Mouse (Mus musculus): ENCODE results near the gene Cpm.
"Not testable (repeated sequence)": the region's sequence is repeated elsewhere in the genome, so short reads cannot be mapped to it uniquely, and the experiment has no call there.

Gene Cpm

DNA sequence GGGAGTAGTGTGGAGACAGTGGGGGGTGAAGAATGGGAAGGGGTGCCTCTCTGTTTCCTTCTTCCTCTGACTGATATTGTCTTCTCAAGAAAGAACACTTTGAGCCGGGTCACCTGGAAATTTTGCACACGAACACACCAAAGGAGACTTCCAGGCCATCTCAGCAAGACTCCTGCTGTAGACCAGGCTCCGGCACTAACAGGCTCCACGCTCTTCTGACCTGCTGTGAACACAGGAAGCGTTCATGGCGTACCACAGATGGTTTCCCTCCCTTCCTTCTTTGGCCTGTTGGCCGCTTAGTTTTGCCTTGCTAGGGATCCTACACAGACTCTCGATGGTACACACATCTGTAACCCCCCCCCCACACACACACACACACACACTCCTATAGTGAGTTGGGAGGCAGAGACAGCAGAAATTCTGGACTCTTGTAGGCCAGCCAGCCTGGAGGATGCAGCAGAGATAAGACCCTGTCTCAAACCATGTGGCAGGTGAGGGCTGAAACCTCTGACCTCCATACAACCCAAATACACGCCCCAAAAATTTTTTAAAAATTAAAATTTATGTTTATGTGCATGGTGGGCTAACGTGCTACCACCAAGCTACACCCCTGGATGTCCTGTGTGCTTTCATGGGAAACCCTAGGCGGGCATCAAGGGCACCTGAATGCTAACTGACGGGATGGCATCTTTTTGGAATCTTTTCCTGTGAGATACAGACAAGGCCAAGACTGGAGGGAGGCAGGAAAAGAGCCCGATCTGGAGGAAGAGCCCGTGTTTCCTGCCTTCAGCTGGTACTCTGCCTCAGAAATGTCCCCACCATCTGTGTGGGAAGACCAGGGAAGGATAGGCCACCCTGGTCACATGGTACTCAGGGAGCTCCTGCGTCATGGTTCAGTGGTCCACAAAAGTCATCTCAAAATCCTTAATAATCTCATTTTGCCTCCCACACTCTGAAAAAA lies 23.7 kb upstream of the Cpm start:
- DNase-seq (ENCODE audit: extremely low spot score, low read depth, low spot score), result no peak

DNA sequence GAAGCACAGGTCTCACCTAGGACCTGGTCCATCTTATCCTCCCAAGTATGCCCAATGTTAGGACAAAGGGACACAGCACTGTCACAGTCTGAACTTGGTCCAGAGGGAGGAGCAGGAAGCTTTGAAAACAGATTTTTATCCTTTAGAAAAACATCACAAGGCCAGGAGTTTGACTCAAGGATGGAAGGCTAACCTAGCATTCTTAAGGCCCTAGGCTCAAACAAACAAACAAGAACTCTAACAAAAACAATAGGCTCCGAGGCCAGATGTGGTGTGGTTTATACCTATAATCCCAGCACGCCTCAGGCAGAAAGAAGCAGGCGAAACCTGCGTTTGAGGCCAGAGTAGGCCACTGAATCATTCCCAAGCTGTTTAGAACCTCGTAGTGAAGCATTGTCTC lies 22.9 kb upstream of the Cpm start:
- no peak for DNase-seq (ENCODE audit: extremely low spot score, low read depth, low spot score)

DNA sequence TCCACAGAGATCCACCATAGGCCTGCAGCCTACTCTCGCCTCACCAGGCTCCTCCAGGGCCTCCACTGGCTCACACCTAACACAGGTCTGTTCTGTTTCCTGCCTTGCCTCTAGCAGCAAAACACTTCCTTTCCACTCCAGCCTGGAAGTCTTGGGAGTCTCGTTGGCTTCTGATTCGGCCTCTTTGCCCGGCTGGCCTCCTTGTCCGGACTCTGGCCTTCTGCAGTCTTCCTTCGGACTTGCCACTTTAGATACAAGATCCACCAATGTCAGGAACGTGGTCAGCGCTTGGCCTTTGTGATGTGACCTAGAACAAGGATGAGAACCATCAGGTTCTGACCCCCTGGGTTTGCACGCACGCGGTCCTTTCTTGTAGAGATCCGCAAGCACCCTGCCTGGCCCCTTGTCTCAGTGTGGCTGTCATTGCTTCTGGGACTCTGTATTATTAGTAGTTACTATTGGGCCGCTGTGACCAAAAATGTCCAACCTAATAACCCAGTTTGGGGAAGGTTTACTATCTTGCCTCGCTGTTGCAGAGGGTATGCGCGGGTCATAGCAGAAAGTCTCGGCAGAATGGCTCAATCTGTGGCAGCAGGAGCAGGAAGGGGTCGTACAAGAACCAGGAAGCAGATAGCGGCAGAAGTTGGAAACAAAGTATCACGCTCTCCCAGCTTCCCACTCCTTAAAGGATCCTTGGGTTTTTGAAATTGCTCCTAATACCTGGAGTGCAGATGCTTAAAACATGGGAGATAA lies 22.1 kb upstream of the Cpm start:
- no peak for DNase-seq (ENCODE audit: extremely low spot score, low read depth, low spot score)

DNA sequence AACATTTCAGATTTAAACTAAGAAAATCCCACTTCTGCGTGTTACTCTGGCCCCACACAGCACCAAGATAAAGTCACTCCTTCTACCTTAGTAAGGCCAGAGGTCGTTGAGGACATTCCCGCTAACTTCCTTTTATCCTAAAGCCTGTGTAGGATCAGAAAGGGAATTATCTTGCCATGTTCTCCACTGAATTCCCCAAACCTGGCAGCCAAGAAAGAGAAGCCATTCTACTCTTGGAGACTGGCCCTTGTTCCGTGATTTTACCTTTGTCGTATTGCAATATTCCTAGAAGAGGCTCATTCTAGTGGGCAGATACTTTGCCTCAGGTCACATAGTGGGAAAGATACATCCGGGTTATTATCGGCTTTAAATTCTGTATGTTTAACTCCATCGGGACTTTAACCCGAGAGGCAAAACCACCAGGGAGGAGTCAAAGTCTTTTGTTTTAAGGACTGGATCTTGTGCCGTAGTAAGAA lies 21.5 kb upstream of the Cpm start:
- DNase-seq (ENCODE audit: extremely low spot score, low read depth, low spot score), result no peak

DNA sequence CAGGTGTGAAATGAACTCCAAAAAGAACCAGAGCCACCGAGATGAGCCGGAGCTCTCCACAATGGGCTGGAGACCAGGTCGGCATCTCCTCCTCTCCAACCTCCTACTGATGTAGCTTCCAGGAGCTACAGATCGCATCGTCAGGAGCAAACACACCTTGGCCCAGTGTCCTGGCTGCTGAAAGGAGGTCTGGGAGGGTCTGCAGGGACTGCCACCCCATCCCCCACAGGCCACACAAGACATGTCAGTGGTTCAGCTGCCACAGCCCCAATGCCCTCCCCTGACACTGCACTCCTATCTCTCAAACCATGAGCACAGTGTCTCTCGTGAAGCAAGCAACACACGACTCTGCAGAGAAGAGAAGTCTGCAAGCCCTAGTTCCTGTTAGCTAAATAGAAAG lies 20.8 kb upstream of the Cpm start:
- no peak for DNase-seq (ENCODE audit: extremely low spot score, low read depth, low spot score)

DNA sequence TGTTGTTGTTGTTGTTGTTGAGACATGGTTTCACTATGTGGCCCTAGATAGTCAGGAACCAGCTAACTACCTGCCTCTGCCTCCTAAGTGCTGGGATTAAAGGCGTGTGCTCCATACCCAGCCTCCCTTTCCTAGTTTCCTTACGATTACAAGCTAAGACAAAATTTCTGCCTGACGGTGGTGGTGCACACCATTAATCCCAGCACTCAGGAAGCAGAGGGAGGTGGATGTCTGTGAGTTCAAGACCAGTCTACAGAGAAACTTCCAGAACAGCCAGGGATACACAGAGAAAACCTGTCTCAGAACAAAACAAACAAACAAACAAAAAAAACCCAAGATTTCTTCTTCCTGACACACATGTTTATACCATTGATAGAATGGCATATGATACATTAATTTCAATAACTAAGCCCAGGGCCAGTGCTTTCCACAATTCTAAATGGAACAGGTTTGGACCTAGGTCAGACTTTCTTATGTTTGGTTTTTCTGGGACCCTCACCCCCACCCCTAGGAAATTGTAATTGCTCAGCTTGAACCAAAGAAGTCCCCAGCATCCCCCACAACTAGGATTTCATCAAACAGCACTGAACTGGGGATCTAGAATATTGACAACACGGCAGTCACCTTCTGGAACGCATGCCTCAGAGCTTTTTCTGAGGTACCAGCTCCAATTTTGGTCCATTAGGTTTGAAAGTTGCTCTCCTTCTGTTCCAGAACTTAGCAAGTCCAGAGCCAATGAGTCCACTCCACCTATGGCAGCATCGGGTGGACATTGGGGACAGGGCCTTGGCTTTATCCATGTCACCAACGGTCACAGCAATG lies 20.1 kb upstream of the Cpm start:
- DNase-seq (ENCODE audit: extremely low spot score, low read depth, low spot score), result no peak

DNA sequence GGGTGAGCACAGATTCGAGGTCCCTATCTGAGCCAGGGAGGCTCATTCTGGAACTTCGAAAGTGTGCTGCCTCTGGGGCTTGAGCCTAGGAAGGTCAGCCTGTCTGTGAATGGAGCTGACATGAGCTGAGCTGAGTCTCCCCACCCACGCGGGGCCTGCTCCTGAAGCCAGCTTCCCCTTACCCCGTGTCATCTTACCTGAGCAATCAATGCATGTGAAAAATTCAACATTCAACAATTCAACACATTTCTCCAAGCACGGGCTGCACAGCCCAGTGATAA lies 19.6 kb upstream of the Cpm start:
- DNase-seq (ENCODE audit: extremely low spot score, low read depth, low spot score), result no peak

DNA sequence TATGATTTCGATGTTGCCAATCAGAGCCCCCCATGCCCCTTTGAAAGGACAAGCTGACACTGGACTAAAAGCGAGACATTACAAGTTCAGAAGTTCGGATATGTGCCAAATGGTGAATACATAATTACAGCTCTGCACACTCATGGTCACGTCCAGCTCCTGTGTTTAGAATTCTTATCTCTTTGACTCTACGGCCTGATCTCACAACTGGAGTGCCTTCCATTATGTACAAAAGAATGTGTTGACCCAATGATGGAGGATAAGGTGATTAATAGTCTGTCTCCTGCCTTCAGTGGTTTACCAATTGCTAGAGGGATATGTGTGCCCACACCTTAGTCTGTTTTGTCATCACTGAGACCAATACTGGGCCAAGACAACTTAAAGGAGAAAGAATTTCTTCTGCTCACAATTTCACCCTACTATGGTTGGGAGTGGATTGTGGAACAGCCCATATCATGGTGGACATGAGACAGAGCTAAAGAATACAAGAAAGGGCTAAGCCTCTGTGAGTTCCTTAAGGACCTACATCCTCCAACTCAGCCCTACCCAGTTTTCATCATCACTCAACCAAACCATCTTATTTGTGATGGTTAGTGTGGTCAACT lies 19.0 kb upstream of the Cpm start:
- no peak for DNase-seq (ENCODE audit: extremely low spot score, low read depth, low spot score)

DNA sequence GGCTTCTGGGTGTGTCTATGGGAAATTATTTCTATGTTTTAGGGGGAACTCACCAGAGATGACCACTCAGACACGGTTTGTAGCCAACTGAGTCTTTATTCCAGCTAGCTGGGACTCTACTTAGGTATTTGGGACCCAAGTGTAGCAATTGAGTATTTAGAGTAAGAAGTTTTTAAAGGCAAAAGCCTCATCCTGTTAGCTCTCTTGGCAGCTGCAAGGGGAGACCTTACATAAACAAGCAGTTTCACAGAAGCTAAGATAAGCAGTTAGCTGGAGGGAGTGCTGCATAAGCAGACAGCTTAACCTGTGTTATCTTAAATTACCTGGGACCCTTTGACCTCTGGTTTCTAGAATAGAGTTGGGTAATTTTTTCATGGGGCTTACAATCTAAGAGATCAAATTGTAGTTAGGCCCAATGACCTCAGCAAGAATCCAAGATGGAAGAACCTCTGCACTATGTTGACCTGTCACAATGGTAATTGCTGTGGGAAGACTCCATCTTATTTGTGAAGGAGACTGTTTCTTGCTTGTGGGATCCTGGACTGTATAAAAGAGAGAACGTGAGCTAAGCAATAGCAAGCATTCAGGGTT lies 18.4 kb upstream of the Cpm start:
- no peak for DNase-seq (ENCODE audit: extremely low spot score, low read depth, low spot score)

DNA sequence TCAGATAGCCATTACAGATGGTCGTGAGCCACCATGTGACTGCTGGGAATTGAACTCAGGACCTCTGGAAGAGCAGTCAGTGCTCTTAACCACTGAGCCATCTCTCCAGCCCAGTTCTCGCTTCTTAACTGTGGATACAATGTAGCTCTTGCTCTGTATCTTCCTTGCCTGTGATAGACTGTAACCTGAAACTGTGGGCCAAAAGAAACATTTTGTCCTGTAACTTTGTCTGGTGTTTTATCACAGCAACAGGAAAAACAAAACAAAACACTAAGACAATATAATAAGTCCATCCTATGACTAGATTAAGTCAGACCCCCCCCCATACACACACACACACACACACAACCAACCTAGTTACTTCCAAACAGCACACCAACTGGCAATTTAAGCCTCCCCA lies 17.8 kb upstream of the Cpm start:
- no peak for DNase-seq (ENCODE audit: extremely low spot score, low read depth, low spot score)

DNA sequence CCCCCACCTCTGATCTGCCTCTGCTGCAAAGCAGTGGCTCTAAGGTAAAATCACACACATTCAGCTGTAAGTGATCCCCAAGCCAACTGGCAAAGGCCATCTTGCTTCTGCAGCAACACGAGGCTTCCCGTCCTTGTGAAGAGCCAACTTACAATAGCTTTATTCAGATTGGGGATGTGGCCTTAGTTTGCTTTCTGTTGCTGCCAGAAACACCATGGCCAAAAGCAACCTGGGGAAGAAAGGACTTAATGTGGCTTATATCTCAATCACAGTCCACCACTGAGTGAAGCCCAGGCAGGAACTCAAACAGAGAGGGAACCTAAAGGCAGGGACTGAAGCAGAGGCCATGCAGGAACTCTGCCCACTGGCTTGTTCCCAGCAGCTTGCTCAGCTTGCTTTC lies 17.3 kb upstream of the Cpm start:
- DNase-seq (ENCODE audit: extremely low spot score, low read depth, low spot score), result no peak

DNA sequence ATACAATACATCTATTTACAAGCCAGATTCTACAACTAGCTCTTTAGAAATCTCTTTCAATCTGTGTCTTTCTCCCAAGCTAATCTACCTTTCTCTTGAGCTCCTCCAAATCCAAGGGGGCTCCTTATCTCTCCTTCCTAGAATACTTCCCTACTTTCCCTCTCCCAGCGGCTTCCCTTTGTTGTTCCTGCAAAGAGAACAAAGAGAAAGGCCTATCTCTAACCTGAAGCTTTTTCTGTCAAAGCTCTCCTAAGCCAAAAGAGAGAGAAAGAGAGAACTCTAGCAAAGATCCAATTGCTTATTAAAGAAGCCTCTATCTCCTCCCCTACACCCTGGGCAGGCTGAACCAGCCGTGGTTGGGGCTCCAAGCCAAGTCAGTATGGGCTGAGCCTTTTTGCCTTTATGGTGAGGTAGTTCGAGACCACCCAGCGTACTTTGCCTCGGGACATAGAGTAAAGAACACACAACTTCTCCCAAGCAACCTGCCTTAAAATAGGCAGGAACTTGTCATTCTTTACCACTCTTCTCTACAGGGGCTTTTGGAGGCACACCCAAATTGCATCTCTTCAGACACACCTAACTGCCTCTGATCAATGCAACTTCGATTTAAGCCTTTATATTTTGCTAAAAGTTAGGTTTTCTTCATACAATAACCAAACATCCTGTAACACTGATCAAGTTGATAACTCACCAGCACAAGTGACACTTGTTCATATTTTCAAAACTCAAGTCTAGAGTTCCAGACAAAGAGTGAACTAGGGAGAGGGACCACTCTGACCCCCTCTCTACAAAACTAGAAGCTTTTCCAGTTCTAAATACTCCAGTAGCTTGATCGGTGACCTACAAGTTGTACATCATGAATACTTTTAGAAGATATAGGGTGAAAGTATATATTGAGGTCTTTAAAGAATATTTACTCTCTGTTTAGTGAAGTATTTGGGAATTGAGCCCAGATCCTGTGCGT lies 16.4 kb upstream of the Cpm start:
- no peak for DNase-seq (ENCODE audit: extremely low spot score, low read depth, low spot score)

DNA sequence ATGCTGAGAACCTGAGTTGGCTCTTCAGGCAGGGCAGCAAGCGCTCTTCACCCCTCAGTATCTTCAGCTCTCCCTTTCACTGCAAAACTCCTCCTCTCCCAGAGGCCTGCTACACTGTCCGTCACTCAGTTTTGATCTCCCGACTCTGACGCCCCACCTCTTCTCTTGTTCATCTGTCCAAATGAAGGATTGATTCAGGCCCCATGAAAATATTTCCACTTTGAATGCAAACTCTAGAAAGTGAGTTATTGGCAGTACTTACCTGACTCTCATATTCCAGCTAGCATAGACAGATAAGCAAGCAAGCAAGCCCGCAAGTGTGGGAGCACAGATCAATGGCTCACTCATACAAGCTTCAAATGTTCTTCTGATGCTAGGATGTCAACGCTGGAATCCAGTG lies 15.3 kb upstream of the Cpm start:
- no peak for DNase-seq (ENCODE audit: extremely low spot score, low read depth, low spot score)

DNA sequence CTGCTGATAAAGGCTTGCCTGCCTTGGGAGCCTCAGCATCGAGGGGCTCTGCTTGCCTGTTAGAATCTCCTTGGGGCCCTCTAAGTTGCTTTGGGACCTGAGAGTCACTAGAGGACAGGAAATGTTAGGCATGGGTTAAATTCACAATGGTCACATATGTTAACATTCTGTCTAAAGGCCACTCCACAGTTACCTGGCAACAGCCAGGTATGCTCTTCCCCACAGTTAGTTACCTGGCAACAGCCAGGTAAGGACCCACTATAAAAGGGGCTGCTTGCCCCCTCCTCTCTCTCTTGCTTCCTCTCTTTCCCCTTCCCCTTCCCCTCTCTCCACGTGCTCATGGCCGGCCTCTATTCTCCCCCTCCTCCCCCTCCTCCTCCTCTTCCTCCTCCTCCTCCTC lies 14.9 kb upstream of the Cpm start:
- no peak for DNase-seq (ENCODE audit: extremely low spot score, low read depth, low spot score)

DNA sequence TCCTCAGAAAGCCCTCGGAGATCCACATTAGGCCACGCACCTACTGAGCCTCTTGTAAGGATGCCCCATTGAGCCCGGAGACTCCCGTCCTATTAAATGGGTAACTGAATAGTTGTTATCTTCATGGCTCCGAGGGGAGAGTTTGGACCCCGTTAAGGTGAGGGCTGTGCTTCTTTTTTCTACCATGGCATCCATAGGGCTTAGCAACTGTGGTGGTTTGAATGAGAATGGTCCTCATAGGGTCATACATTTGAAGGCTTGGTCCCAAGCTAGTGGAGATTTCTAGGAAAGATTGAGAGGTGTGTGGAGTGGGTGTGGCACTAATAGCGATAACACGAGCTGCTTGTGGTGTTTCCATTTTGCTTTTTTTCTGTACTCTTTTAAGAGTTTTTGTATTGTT lies 14.1 kb upstream of the Cpm start:
- no peak for DNase-seq (ENCODE audit: extremely low spot score, low read depth, low spot score)

DNA sequence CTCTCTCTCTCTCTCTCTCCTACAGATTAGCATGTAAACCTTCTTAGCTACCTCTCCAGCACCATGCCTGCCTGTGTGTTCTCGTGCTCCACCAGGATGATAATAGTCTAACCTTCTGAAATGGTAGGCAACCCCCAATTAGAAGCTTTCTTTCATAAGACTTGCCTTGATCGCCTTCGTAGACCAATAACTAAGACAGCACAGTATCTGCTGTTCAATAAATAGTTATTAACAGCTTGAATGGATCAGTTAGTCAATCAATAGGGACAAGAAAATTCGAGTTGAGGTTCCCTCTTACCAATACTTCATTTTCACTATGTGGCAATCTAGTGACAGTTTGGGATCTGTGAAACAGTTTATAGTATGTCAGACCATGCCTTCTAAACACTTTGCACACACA lies 13.6 kb upstream of the Cpm start:
- no peak for DNase-seq (ENCODE audit: extremely low spot score, low read depth, low spot score)

DNA sequence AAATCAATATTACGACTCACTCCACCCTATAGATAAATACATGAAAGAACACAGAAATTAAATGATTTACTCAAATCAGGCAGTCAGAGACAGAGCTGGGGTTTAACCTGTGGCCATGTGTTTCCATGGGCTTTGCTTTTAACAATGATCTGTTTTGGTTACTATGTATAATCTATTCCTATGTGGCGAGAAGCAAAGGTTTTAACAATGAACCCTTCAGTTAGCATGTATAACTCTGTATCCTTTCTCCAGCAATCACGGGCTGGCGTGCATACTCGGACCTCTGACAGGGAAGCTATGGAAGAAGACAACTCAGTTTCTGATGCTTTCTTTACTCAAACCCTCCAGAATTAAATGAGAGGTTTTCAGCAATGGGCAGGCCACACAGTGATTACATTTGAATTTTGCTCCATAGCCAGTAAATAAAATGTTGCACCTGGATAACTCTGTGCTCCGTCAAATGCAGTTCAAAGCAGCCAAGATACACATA lies 13.1 kb upstream of the Cpm start:
- no peak for DNase-seq (ENCODE audit: extremely low spot score, low read depth, low spot score)

DNA sequence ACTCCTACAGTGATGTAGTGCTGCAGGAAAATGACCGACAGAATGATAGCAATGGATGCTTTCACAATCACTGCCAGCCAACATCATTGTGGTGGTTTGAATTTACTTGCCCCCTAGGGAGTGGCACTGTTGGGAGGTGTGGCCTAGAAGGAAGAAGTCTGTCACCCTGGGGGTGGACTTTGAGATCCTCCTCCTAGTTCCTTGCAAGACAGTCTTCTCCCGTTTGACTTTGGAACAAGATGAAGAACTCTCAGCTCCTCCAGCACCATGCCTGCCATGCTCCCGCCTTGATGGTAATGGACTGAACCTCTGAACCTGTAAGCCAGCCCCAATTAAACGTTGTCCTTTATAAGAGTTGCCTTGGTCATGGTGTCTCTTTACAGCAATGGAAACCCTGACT lies 12.5 kb upstream of the Cpm start:
- not testable (repeated sequence) for DNase-seq (ENCODE audit: extremely low spot score, low read depth, low spot score)

DNA sequence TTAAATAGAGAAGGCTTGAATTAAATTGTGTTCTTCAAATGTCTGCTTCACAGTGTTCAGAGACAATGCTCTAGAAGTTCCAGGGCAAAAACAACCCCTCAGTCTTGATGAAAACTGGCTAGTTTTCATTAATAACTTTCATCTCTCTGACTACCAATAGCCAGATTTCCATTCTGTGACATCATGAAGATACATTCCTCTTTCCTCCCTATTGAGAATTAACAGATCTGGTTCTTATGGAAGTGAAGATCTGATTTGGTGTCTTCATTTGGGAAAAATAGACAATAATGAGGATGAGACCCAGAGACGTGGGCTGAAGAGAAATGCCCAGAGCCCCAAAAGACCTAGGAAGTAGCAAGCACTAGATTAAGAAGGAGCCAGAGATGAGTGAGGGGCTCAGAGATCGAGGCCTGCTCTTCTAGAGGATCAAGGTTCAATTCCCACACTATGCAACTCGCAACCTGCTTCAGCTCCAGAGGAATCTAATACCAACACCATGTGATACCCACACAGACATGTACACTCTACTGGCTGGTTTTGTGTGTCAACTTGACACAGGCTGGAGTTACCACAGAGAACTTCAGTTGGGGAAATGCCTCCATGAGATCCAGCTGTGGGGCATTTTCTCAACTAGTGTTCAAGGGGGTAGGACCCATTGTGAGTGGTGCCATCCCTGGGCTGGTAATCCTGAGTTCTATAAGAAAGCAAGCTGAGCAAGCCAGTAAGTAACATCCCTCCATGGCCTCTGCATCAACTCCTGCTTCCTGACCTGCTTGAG lies 11.5 kb upstream of the Cpm start:
- no peak for DNase-seq (ENCODE audit: extremely low spot score, low read depth, low spot score)

Measured in hindlimb bud, embryonic 11.5 days (tissue).